Mouse (Mus musculus) heart, adult 18-20 months (tissue): ENCODE measurements at regions not wholly inside any gene's neighbourhood (a gene's known extent, or its start where the extent isn't known, plus 50 kb on each side); places are given as distances from the start of the nearest gene placed in this dataset.
A peak's percentile ranks its signal among the peaks of the same experiment; 100 is the strongest.

Experiments used
- DNase-seq, 2 experiments: peaks; one replicate each; pipeline ENCODE4 v3.0.0; 2021 to 2022; ENCODE audit warnings: mixed read lengths in 1 of 2

DNA sequence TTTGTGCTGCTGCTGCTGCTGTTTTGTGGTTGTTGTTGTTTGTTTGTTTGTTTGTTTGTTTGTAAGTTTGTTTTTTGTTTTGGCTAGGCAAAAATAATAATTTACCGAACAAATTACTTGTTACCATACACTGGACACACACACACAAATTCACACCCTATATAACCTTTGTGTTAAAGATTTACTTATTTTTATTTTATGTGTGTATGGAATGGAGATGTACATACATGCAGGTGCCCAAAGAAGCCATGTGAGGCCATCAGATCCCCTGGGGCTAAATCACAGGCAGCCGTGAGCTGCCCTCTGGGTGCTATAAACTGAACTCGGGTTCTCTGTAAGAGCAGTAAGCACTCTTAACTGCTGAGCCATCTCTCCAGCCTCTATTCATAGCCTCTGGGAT, 56.0 kb downstream of the Pttg1 start:
- no peak for DNase-seq

DNA sequence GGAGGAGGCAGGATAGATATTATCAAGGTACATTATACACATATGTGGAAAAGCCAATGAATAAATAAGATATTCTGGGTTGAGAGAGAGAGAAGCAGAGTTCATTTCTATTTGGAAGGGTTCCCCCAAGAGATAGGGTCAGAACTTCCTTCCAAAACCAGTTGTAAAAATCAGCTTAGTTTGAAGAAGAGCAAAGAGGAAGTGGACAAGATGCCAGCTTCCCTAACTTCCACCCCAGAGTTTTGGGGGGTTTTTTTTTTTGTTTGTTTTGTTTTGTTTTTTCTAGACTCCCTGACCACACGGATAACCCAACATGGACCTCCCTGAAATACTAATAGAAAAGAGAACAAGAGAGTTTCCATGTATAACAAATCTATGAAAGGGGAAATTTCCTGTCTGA, 57.7 kb downstream of the Pttg1 start:
- no peak for DNase-seq

DNA sequence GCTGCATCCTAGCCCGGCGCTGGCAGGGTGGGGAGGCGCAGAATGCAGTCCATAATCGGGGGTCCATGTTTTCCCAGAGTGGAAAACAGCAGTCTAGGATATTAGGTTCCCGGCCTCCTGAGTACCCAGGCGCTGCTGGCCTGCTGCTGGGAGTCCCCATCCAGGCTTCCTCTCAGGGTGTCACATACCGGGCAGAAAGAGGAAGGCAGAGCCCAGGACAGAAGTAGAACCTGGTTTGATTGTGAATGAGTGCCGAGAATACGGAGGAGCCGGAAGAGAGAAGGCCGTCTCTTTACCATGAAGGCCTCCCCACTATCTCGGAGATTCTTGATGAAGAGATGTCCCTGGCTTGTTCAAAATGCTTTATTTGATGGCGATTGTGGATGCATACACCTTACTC, 64.2 kb downstream of the Pttg1 start:
- DNase-seq: no peak

DNA sequence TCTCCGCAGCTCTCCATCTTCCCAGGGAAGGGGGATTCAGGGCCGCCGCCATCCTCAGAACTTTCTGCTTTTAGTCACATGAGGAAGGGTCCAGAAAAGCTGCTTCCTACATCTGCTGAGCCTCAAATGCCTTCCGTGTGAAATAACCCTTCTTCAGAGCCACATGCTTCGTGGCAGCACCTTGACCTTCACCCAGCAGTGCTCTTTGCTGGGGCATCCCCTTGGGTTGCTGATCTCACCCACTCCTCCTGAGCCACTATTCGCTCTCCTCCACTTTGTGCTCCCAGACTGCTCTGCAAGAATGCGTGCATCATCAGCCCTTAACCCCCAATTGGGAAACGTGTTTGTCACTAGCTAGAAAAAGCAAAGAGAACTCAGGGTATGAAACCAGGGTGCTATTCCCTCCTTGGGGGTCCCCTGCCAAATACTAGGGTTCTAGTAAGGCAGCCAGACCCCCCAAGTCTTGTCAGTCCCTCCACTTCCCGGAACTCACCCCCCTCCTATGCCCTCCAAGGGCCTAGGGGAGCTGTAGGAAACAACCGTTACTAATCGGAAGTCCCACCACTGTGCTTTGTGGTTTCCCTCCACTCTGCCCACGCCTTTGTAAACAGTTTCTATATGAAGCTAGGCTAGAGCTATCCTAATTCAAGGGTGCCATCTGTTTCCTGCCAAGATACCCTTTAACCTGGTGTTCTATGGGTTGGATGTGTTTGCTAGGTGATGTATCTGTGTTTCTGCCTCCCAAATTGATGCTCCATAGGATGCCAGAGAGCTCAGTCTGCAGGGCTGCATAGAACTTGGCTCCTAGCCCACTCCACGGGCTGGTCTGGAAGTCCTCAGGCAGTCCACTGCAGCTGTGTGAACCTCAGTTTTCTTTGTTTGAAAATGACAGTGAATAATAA, 67.4 kb downstream of the Pttg1 start:
- no peak for DNase-seq

GRCm38 (mm10) chr11:43353602-43354001, 72.4 kb downstream of the Pttg1 start:
- no peak for DNase-seq

- no peak for DNase-seq
Measured at GRCm38 (mm10) chr11:43353030-43353429, 73.0 kb downstream of the Pttg1 start.

GRCm38 (mm10) chr11:43351818-43352217, 74.2 kb downstream of the Pttg1 start:
- no peak for DNase-seq

- DNase-seq: no peak
Measured at GRCm38 (mm10) chr11:43351348-43351747, 74.7 kb downstream of the Pttg1 start.

GRCm38 (mm10) chr11:43350242-43350641, 75.8 kb downstream of the Pttg1 start:
- DNase-seq: no peak

DNA sequence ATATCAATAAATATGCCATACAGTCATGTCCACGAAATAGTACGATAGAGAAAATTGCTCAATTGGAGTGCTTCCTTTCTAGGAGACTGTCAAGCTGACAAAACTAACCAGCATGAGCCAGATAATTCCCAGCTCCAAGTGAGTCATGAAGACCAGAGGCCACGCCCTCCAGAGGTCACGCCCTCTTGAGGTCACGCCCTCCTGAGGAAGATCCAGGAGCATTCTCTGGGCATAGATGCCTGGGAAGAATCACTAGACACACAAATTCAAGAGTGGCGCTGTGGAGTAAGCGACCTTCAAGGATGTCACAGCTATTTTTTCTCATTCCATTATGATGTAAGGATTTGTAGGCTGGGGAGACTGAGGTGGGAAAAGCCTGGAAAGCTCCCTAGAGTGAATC, 76.5 kb downstream of the Pttg1 start:
- peak; percentile 38 to 47 for DNase-seq

DNA sequence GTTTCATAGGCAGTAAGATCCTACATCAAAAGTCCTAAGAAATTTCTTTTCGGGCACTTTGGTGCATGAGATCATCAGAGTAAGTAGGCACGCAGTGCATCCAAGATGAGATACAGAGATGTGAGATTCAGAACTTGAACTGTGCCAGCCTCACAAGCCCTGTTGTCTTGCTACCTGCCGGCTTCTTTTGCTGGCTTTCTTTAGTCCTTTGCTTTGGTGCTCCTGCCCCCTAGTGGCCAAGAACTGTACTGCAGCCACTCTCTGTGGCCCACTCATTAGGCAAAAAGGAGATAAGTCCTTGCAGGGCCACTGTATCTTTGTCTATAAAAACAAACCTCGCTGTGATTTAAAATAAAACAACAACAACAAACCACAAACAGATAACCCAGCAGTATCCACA, 77.5 kb downstream of the Pttg1 start:
- DNase-seq: peak; percentile 60 to 90

DNA sequence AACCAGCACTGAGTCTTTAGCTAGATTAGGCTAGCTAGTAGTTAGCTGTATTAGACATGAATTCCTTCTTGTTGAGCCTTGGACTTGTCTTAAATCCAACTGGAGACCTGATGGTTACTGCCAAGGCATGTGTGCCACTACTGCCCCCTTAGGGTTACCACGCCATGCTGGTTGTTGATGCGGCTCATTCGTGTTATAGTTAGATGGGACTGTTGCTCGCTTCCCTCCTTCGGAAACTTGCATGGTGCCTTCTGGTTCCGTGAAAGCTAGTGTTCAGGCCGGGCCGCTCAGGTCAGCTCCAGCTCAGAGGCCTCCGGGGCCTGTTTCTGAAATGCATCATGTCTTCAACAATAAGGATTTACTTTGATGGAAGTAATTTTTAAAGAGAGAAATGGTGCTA, 79.6 kb downstream of the Pttg1 start:
- no peak for DNase-seq

DNA sequence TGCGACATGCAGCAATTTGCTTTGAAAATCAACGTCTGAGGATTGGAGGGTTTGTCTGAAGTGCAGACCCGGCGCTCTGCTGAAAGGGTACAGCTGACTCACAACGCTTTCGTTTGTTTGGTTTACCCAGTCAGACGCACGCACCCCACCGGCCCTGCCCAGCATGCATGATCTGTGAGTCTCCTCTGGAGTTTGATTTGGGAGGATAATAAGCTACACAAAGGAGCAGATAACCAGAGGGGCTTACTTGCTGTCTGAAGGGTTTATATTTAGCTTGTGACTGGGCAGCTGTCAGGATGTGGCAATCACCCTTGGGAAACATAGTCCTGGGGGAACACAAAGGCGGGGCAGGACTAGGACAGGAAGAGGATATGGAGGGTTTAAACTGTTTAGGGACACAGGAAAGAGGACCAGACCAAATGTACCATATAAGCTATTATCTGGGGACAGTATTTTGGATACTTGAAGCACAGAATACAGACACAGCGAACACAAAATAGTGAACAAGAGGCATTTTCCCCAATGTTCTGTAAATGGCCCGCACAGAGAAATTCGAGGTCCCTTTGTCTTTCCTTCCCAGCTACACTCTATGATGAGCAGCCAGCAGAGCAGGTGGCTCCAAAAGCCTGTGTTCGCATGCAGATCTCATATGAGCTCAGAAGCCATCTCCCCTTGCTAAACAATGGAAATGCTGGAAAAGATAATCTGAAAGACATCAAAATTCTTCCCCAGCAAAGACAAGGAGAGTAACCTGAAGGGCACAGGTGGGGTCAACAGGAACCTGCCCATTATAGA, 81.1 kb downstream of the Pttg1 start:
- peak in 1 of 2 experiments; percentile 9 for DNase-seq

- DNase-seq: no peak
Measured at GRCm38 (mm10) chr11:43343574-43343973, 82.5 kb downstream of the Pttg1 start.

GRCm38 (mm10) chr11:43338377-43338993, 87.6 kb downstream of the Pttg1 start:
- DNase-seq: no peak

DNA sequence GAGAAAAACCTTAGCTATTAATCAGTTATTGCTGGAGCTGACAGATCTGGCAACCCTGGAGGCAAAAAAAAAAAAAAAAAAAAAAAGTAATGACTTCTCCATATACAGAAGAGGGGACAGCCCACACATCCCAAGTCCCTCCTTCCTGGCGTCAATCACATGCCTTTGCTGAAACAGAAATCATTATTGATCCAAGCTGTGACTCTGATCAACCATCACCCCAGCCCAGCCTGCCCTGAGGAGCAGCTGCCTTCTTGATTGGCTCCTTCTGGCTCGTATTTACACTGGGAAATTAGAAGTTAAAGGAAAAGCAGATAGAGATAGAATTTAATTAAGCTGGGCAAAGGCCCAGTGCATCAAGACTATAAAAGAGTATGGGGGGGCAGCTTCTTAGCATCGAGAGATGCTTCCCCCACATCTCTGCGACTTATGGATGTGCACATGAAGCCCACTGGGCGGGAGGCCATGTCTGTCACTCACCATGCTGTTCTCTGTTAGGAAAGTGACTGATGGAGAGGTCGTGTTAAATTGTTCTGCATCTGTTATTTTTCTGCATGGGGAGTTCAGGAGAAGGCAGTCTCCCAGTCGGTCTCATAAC, 90.3 kb downstream of the Pttg1 start:
- DNase-seq: no peak

GRCm38 (mm10) chr11:43333547-43333946, 92.5 kb downstream of the Pttg1 start:
- no peak for DNase-seq

DNA sequence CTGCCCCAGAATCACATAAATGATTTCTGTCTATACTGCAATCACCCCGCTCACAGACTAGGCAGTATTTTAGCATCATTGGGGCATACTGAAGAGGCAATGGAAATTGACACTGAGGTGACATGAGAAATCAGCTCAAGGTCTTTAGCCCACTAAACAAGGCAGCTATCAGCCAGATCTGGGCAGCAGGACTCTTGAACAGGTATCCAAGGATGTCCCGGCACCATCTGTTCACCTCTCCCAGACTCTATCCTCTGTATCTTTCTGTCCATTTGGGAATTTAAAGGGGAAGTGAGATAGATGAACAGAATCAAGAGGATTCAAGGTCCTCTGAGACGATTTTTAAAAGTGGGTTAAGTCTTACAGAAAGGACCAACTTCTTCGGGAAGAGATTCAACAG, 112.1 kb downstream of the Pttg1 start:
- no peak for DNase-seq
